Mouse (Mus musculus) cerebellum, adult 2 months (tissue): ENCODE measurements around the gene Cenpb.

ENCODE experiments used
- CTCF ChIP-seq: fragments of 200-500 bp; IDR thresholded peaks from 2 replicates; pipeline ENCODE4 v1.5.1; 2011; ENCODE audit warnings: low read depth, mild to moderate bottlenecking, control low read depth, low read length, moderate library complexity, borderline replicate concordance; ENCODE audit not compliant: insufficient read depth
- POLR2A ChIP-seq: fragments of 200-500 bp; IDR thresholded peaks from 2 replicates; pipeline ENCODE4 v1.6.1; 2011; ENCODE audit warnings: low read length, control low read depth, borderline replicate concordance; ENCODE audit not compliant: insufficient read depth

- TF ChIP-seq POLR2A (no peak), CTCF (no peak)
These were observed 8.3 kb downstream of the Cenpb start for GRCm38 (mm10) chr2:131171401-131172104.
